Mouse (Mus musculus) small intestine, adult 2 months (tissue): ENCODE data around the gene Zbtb24.

Experiments used
- CTCF ChIP-seq: fragments of 200-500 bp; IDR thresholded peaks from 2 replicates; pipeline ENCODE4 v1.5.1; 2012; ENCODE audit warnings: low read depth, mild to moderate bottlenecking, control low read depth, inconsistent platforms, low read length, moderate library complexity, mixed read lengths; ENCODE audit not compliant: insufficient replicate concordance, insufficient read length; ENCODE audit errors: extremely low read depth
- POLR2A ChIP-seq: fragments of 200-500 bp; IDR thresholded peaks from 2 replicates; pipeline ENCODE4 v1.6.1; 2012; ENCODE audit warnings: low read depth, mild to moderate bottlenecking, control low read depth, inconsistent platforms, low read length, moderate library complexity

GRCm38 (mm10) chr10:41490518-41490873 is 40.3 kb downstream of the Zbtb24 start:
- no peak for TF ChIP-seq POLR2A
- TF ChIP-seq CTCF, result no peak
